Mouse (Mus musculus): ENCODE measurements around the gene Olfr345. TPM values are rescaled to one million over a fixed set of nuclear protein-coding genes. Genes with fewer than 3 reads are reported as not detected.

Gene Olfr345
- not detected for total RNA-seq (2023)

GRCm38 (mm10) chr2:36639741-36640140 lies at the start of gene Olfr345:
Gene Olfr345 (plus strand): TSS chr2:36640041.

GRCm38 (mm10) chr2:36685488-36685887 lies 45.6 kb downstream of the Olfr345 start, which contains the start of gene Olfr346:
Gene Olfr346 (plus strand): TSS chr2:36685788.

Other genes with a start within 250 kb of the Olfr345 start
- gene Olfr339, start 221.1 kb upstream of the Olfr345 start, total RNA-seq (2023), result not detected
- not detected for gene Olfr340, start 187.5 kb upstream of the Olfr345 start, total RNA-seq (2023)
- gene Olfr341, start 157.6 kb upstream of the Olfr345 start, total RNA-seq (2023), result not detected
- not detected for gene Olfr342, start 115.0 kb upstream of the Olfr345 start, total RNA-seq (2023)
- gene Olfr344, start 73.4 kb upstream of the Olfr345 start, total RNA-seq (2023), result not detected
- gene Olfr346, start 45.7 kb downstream of the Olfr345 start, total RNA-seq (2023), result not detected
- not detected for gene Olfr347, start 91.9 kb downstream of the Olfr345 start, total RNA-seq (2023)
- gene Olfr348, start 144.2 kb downstream of the Olfr345 start, total RNA-seq (2023), result not detected
- gene Olfr50, start 150.5 kb downstream of the Olfr345 start, total RNA-seq (2023), result not detected
- not detected for gene Olfr3, start 177.0 kb downstream of the Olfr345 start, total RNA-seq (2023)
- gene Olfr350, start 206.3 kb downstream of the Olfr345 start, total RNA-seq (2023), result not detected
- gene Olfr351, start 222.6 kb downstream of the Olfr345 start, total RNA-seq (2023), result not detected
- gene Olfr352, start 228.4 kb downstream of the Olfr345 start, total RNA-seq (2023), result not detected